Mouse (Mus musculus): ENCODE results near the gene Ssbp3. TPM values are rescaled to one million over a fixed set of nuclear protein-coding genes. Genes with fewer than 3 reads are reported as not detected.

Ssbp3 gene
- polyA plus RNA-seq, 1 experiment, result 121 TPM

DNA sequence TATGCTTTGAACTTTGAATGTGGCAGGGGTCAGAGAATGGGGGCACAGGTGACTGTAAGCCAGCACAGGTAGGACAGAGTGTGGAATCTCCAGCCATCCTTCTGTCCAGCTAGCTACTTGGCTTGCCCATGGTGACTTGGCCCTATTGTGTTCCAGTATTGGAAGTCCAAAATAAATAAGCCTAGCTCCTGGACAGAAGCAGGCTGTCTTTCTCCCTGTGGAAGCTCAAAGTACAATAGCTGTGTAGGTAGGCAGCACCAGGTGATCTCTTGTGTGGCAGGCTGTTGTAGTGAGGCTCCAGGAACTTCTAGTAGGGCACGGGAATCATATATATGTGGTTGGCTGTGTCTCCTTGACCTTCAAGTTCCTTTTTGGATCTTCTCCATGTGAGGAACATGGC, 50.8 kb downstream of the Ssbp3 start:
- Histone ChIP-seq H3K4me1 (ENCODE audit: control insufficient read depth, insufficient read depth, low read length) (peaks cover 30% of the 10 kb centered on the region), H3K27ac (ENCODE audit: insufficient read depth, low read length) (no peak overlapping the region)
- TF ChIP-seq POLR2A (IDR thresholded peaks at IDR 0.05; ENCODE audit: extremely low read depth, insufficient read depth, low read length), result no peak
- no peak for TF ChIP-seq CTCF (IDR thresholded peaks at IDR 0.05; ENCODE audit: extremely low read depth, insufficient read depth, low read length)

DNA sequence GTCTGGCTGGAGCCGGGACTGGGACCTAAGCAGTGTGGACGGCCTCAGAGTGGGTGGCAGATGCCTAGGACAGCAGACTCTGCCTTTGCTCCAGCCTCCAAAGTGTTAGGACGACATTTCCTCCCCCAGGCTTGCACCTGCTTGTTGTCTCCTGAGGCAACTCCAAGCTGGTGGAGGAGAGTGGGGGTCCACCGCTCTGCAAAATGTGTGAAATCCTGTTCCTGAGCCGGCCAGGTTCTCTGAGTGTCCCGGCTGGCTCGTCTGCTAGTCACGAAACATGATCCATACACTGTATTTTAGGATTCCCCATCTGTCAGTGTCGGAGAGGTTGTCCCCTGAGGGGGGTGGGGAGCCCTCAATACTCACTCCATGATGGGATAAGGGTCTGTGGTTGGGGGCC, 53.9 kb downstream of the Ssbp3 start:
- peaks cover 25% of the 10 kb centered on the region for H3K4me1 ChIP-seq (ENCODE audit: control insufficient read depth, insufficient read depth, low read length)

More for the DNA sequence above, 50.8 kb downstream of the Ssbp3 start:
- no peak overlapping the region for H3K4me3 ChIP-seq (ENCODE audit: insufficient read depth, low read length)

GRCm38 (mm10) chr4:106964996-106965395, 54.5 kb downstream of the Ssbp3 start:
- Histone ChIP-seq H3K4me3 (ENCODE audit: insufficient read depth, low read length) (no peak overlapping the region), H3K27ac (ENCODE audit: insufficient read depth, low read length) (no peak overlapping the region), H3K4me1 (ENCODE audit: control insufficient read depth, insufficient read depth, low read length) (peaks cover 25% of the 10 kb centered on the region)
- TF ChIP-seq CTCF (IDR thresholded peaks at IDR 0.05; ENCODE audit: extremely low read depth, insufficient read depth, low read length), result no peak
- no peak for TF ChIP-seq POLR2A (IDR thresholded peaks at IDR 0.05; ENCODE audit: extremely low read depth, insufficient read depth, low read length)

More for the DNA sequence above, 53.9 kb downstream of the Ssbp3 start:
- Histone ChIP-seq H3K27ac (ENCODE audit: insufficient read depth, low read length) (no peak overlapping the region), H3K4me3 (ENCODE audit: insufficient read depth, low read length) (no peak overlapping the region)
- TF ChIP-seq POLR2A (IDR thresholded peaks at IDR 0.05; ENCODE audit: extremely low read depth, insufficient read depth, low read length), result no peak
- no peak for TF ChIP-seq CTCF (IDR thresholded peaks at IDR 0.05; ENCODE audit: extremely low read depth, insufficient read depth, low read length)

DNA sequence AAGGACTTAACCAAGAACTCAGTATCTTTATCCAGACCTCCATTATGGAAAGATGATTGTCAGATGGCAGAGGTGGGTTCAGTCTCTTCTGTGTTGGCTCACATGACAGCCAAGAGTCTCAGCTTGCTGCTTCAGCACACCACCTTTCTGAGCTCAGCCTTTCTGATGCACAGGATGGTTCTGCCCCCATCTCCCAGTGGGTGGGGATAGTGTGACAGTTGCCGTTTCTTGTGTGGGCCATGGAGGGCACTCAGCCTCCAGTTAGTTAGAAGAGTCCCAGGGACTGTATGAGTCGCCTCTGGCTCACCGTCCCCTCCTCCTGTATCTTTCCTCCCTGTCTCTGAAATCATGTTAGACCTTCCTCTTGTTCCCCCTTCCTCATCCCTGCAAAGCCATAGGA, 55.9 kb downstream of the Ssbp3 start:
- Histone ChIP-seq H3K4me1 (ENCODE audit: control insufficient read depth, insufficient read depth, low read length) (peaks cover 21% of the 10 kb centered on the region), H3K27ac (ENCODE audit: insufficient read depth, low read length) (no peak overlapping the region), H3K4me3 (ENCODE audit: insufficient read depth, low read length) (no peak overlapping the region)
- no peak for TF ChIP-seq POLR2A (IDR thresholded peaks at IDR 0.05; ENCODE audit: extremely low read depth, insufficient read depth, low read length)
- TF ChIP-seq CTCF (IDR thresholded peaks at IDR 0.05; ENCODE audit: extremely low read depth, insufficient read depth, low read length), result no peak

GRCm38 (mm10) chr4:106968910-106969309, 58.4 kb downstream of the Ssbp3 start:
- H3K27ac ChIP-seq (ENCODE audit: insufficient read depth, low read length), result no peak overlapping the region
- peaks cover 4% of the 10 kb centered on the region for H3K4me1 ChIP-seq (ENCODE audit: control insufficient read depth, insufficient read depth, low read length)
- TF ChIP-seq CTCF (IDR thresholded peaks at IDR 0.05; ENCODE audit: extremely low read depth, insufficient read depth, low read length) (no peak), POLR2A (IDR thresholded peaks at IDR 0.05; ENCODE audit: extremely low read depth, insufficient read depth, low read length) (no peak)
- H3K4me3 ChIP-seq (ENCODE audit: insufficient read depth, low read length), result no peak overlapping the region

- no peak for TF ChIP-seq CTCF (IDR thresholded peaks at IDR 0.05; ENCODE audit: extremely low read depth, insufficient read depth, low read length)
- no peak for TF ChIP-seq POLR2A (IDR thresholded peaks at IDR 0.05; ENCODE audit: extremely low read depth, insufficient read depth, low read length)
- peaks cover 4% of the 10 kb centered on the region for H3K4me1 ChIP-seq (ENCODE audit: control insufficient read depth, insufficient read depth, low read length)
- H3K27ac ChIP-seq (ENCODE audit: insufficient read depth, low read length), result no peak overlapping the region
- no peak overlapping the region for H3K4me3 ChIP-seq (ENCODE audit: insufficient read depth, low read length)
These were observed 60.3 kb downstream of the Ssbp3 start for GRCm38 (mm10) chr4:106970786-106971185.

- H3K27ac ChIP-seq (ENCODE audit: insufficient read depth, low read length), result no peak overlapping the region
- no peak for TF ChIP-seq POLR2A (IDR thresholded peaks at IDR 0.05; ENCODE audit: extremely low read depth, insufficient read depth, low read length)
- no peak for TF ChIP-seq CTCF (IDR thresholded peaks at IDR 0.05; ENCODE audit: extremely low read depth, insufficient read depth, low read length)
- peaks cover 4% of the 10 kb centered on the region for H3K4me1 ChIP-seq (ENCODE audit: control insufficient read depth, insufficient read depth, low read length)
- H3K4me3 ChIP-seq (ENCODE audit: insufficient read depth, low read length), result no peak overlapping the region
These were observed 61.6 kb downstream of the Ssbp3 start for GRCm38 (mm10) chr4:106972061-106972460.

GRCm38 (mm10) chr4:106972461-106973384, 62.2 kb downstream of the Ssbp3 start:
- Histone ChIP-seq H3K4me3 (ENCODE audit: insufficient read depth, low read length) (no peak overlapping the region), H3K4me1 (ENCODE audit: control insufficient read depth, insufficient read depth, low read length) (peaks cover 6% of the 10 kb centered on the region), H3K27ac (ENCODE audit: insufficient read depth, low read length) (no peak overlapping the region)
- TF ChIP-seq CTCF (IDR thresholded peaks at IDR 0.05; ENCODE audit: extremely low read depth, insufficient read depth, low read length), result no peak
- no peak for TF ChIP-seq POLR2A (IDR thresholded peaks at IDR 0.05; ENCODE audit: extremely low read depth, insufficient read depth, low read length)

GRCm38 (mm10) chr4:106975324-106975723, 64.8 kb downstream of the Ssbp3 start:
- Histone ChIP-seq H3K27ac (ENCODE audit: insufficient read depth, low read length) (no peak overlapping the region), H3K4me3 (ENCODE audit: insufficient read depth, low read length) (no peak overlapping the region), H3K4me1 (ENCODE audit: control insufficient read depth, insufficient read depth, low read length) (peaks cover 5% of the 10 kb centered on the region)
- TF ChIP-seq CTCF (IDR thresholded peaks at IDR 0.05; ENCODE audit: extremely low read depth, insufficient read depth, low read length), result no peak
- no peak for TF ChIP-seq POLR2A (IDR thresholded peaks at IDR 0.05; ENCODE audit: extremely low read depth, insufficient read depth, low read length)

DNA sequence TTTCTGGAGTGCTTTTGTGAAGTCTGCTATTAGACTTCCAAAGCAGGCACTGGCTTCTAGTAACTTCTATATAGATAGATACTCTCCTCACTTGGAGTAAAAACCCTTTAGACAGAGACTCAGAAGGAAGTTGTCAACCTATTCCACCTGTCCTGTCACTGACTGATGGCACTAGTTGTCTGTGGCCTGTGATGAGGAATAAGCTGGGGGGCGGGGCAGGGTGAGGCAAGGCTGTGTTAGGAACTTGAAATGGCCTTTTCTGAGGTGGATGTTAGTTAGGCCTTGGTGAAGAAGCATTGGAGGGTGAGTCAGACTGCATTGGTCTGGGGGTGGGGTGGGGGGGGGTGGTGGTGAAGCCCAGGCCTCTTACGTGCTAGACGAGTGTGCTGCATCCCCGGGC, 65.4 kb downstream of the Ssbp3 start:
- Histone ChIP-seq H3K4me3 (ENCODE audit: insufficient read depth, low read length) (no peak overlapping the region), H3K4me1 (ENCODE audit: control insufficient read depth, insufficient read depth, low read length) (peaks cover 5% of the 10 kb centered on the region), H3K27ac (ENCODE audit: insufficient read depth, low read length) (no peak overlapping the region)
- TF ChIP-seq CTCF (IDR thresholded peaks at IDR 0.05; ENCODE audit: extremely low read depth, insufficient read depth, low read length) (no peak), POLR2A (IDR thresholded peaks at IDR 0.05; ENCODE audit: extremely low read depth, insufficient read depth, low read length) (no peak)

Data from cortical plate, adult 2 months (tissue).